Mouse (Mus musculus) lung, embryonic 16.5 days (tissue): ENCODE results near the gene Map3k15. TPM values are rescaled to one million over a fixed set of nuclear protein-coding genes. Genes with fewer than 3 reads are reported as not detected.

Experiments used
- ATAC-seq: fragments of 200-750 bp; cut with Nextera tagmentation; 2 replicates; pipeline ENCODE4 v1.8.0; 2017; ENCODE audit warnings: low read depth, mild to moderate bottlenecking, moderate library complexity
- H3K27ac ChIP-seq: fragments of 300-500 bp; sonication (generic); 2 replicates; pipeline ENCODE4 v1.5.1; 2014; ENCODE audit warnings: mild to moderate bottlenecking, control low read depth, low read length
- H3K27me3 ChIP-seq: fragments of 300-500 bp; sonication (generic); 2 replicates; pipeline ENCODE4 v1.6.1; 2014; ENCODE audit warnings: low read depth, low read length, mixed read lengths; ENCODE audit not compliant: control insufficient read depth, insufficient read depth
- H3K36me3 ChIP-seq: fragments of 300-500 bp; sonication (generic); 2 replicates; pipeline ENCODE4 v1.6.1; 2014; ENCODE audit warnings: low read length; ENCODE audit not compliant: control insufficient read depth, insufficient read depth
- H3K4me1 ChIP-seq: fragments of 300-500 bp; sonication (generic); replicated peaks from 2 replicates; pipeline ENCODE4 v1.6.1; 2014; ENCODE audit warnings: low read length, mixed read lengths; ENCODE audit not compliant: control insufficient read depth, insufficient read depth
- H3K4me2 ChIP-seq: fragments of 300-500 bp; sonication (generic); 2 replicates; pipeline ENCODE4 v1.6.1; 2014; ENCODE audit warnings: low read depth, low read length, control low read depth
- H3K4me3 ChIP-seq: fragments of 300-500 bp; sonication (generic); 2 replicates; pipeline ENCODE4 v1.5.1; 2014; ENCODE audit warnings: mild to moderate bottlenecking, low read length, control low read depth
- H3K9ac ChIP-seq: fragments of 300-500 bp; sonication (generic); 2 replicates; pipeline ENCODE4 v1.6.1; 2014; ENCODE audit warnings: low read length, control low read depth
- H3K9me3 ChIP-seq: fragments of 300-500 bp; sonication (generic); 2 replicates; pipeline ENCODE4 v1.6.1; 2016; ENCODE audit warnings: low read length; ENCODE audit not compliant: control insufficient read depth
- WGBS: fragments of 180-500 bp; shearing (Covaris S2); extraction: QIAGEN DNeasy Blood & Tissue Kit; methylation state at CpG from one replicate; pipeline ENCODE4 v1.1.7; 2014; 5-methylcytosine and 5-hydroxymethylcytosine counted together
- polyA plus RNA-seq: library from polyadenylated mRNA; unstranded; fragments of >200 nt; fragmentation: Nextera tagmentation; extraction: Ambion mirVana; gene quantifications from 2 replicates; pipeline ENCODE4 v1.2.1, GENCODE M21; 2015

Map3k15 gene
- polyA plus RNA-seq, 1 experiment from 2014 or later, result 0.30 TPM

- H3K4me3 ChIP-seq, result no peak overlapping the region
- H3K9me3 ChIP-seq, result no peaks in the 10 kb centered on the region
- no peaks in the 10 kb centered on the region for H3K36me3 ChIP-seq
- H3K4me1 ChIP-seq, result no peaks in the 10 kb centered on the region
- ATAC-seq, result no peak
- no peak overlapping the region for H3K27ac ChIP-seq
- H3K9ac ChIP-seq, result no peak overlapping the region
- H3K27me3 ChIP-seq, result no peaks in the 10 kb centered on the region
- no peak overlapping the region for H3K4me2 ChIP-seq
- 77% methylated on average over 4 of the region's 4 CpGs for WGBS
These were observed 158.6 kb downstream of the Map3k15 start for GRCm38 (mm10) chrX:160146806-160147205.

GRCm38 (mm10) chrX:160147406-160147805 is 159.2 kb downstream of the Map3k15 start:
- ATAC-seq, result no peak
- H3K4me1 ChIP-seq, result no peaks in the 10 kb centered on the region
- no peaks in the 10 kb centered on the region for H3K9me3 ChIP-seq
- no peak overlapping the region for H3K4me3 ChIP-seq
- H3K36me3 ChIP-seq, result no peaks in the 10 kb centered on the region
- no peak overlapping the region for H3K27ac ChIP-seq
- WGBS, result 73% methylated on average over 3 of the region's 3 CpGs
- H3K4me2 ChIP-seq, result no peak overlapping the region
- no peaks in the 10 kb centered on the region for H3K27me3 ChIP-seq
- no peak overlapping the region for H3K9ac ChIP-seq

DNA sequence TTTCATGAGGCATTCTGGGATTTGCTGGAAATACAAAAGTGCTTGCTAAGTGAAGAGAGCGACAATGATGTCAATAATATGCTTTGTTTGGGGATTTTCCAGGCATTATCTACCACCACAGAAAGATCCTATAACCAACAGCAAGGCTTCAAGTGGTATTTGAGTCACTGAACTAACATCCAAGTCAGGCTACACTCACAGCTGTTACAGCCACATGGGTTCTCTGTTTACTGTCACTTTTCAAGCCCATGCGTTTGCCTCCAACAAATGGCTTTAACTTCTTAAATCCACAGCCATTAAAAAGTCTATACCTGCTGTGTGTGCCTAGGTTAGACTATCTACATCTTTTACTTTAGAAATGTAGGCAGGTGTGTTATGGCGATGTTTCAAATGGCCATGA is 160.6 kb downstream of the Map3k15 start:
- H3K27me3 ChIP-seq, result no peaks in the 10 kb centered on the region
- H3K9me3 ChIP-seq, result no peaks in the 10 kb centered on the region
- H3K4me1 ChIP-seq, result no peaks in the 10 kb centered on the region
- WGBS, result 77% methylated on average over 3 of the region's 3 CpGs
- no peak overlapping the region for H3K4me2 ChIP-seq
- no peak overlapping the region for H3K27ac ChIP-seq
- no peak for ATAC-seq
- no peak overlapping the region for H3K9ac ChIP-seq
- H3K4me3 ChIP-seq, result no peak overlapping the region
- no peaks in the 10 kb centered on the region for H3K36me3 ChIP-seq

DNA sequence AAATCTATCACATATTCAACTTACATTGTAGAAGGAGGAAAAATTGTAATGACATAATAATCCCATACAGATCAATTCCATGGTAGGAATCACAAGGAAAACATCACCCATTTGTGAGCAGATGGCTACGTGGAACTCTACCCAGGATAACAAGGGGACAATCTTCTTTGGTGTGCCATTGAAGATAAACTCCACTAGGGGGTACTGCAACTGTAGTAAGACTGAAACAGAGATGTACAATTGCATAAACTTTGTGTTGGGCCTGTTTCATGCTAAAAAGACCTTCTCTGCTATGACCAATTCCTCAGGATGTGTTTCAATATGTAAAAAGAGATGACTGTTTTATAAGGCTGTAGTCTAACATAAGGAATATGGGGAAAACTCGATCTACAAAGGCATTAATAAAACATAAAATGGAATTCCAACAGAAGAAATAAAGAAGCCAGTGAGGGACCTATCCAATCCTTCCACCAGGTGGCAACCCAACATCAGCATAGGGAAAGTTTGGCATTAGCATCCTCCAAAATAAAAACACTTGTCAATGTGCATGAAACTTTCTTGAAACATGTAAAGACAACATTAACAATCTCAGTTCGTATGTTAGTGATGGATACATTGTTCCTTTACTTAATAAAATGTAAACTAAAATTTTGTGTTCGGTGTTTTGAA is 165.0 kb downstream of the Map3k15 start:
- no peaks in the 10 kb centered on the region for H3K27me3 ChIP-seq
- no peaks in the 10 kb centered on the region for H3K9me3 ChIP-seq
- no peak overlapping the region for H3K4me3 ChIP-seq
- WGBS, result 52% methylated on average over 4 of the region's 4 CpGs
- no peaks in the 10 kb centered on the region for H3K36me3 ChIP-seq
- H3K27ac ChIP-seq, result no peak overlapping the region
- no peak overlapping the region for H3K9ac ChIP-seq
- no peaks in the 10 kb centered on the region for H3K4me1 ChIP-seq
- no peak overlapping the region for H3K4me2 ChIP-seq
- no peak for ATAC-seq

DNA sequence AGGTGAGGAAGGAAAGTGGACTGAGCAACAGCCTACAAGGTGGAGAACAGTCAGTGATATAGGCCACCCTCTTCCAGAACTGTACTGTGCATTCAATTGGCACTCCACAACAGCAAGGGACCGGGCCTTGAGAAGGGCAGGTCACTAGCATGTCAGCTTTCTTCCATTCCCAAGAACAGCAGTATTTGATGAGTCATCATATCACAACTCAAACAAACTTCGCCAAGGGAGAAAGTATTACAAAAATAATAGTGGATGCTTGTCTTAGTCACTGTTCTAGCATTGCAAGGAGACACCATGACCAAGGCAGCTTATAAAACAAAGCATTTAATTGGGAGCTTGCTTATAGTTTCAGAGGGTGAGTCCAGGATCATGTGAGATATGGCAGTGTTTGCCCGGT is 176.0 kb downstream of the Map3k15 start:
- Histone ChIP-seq H3K9ac (no peak overlapping the region), H3K27ac (no peak overlapping the region), H3K4me3 (no peak overlapping the region), H3K9me3 (no peaks in the 10 kb centered on the region), H3K27me3 (no peaks in the 10 kb centered on the region), H3K36me3 (no peaks in the 10 kb centered on the region), H3K4me1 (no peaks in the 10 kb centered on the region), H3K4me2 (no peak overlapping the region)
- 70% methylated on average over 3 of the region's 3 CpGs for WGBS
- no peak for ATAC-seq

DNA sequence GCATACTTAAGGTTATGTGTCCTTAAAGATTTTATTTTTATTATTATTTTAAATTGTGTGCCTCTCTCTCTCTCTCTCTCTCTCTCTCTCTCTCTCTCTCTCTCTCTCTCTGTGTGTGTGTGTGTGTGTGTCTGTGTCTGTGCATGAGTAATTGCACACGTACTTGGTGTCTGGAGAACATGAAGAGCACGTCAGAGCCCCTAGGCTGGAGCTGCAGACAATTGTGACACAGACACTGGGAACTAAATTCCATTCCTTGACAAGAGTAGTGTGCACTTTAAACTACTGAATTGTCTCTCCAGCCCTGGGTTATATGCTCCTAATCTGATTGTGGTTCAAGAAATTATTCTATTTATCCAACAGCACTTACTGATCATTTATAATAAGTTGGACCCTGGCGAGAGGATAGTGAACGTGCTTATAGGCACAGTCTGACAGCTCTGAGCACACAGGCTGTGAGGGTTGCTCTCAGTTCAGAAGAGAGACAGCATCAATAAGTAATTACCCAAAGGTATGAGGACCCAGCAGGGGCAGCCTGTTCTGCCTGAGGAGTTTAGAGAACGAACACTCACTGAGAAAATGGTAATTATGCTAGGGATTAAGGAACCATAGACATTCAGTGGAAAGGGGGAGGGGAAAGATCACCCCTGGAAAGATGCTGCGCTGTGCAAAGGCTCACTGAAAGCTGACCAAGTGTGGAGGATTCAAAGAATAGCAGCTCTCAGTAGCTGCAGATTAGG is 178.2 kb downstream of the Map3k15 start:
- Histone ChIP-seq H3K36me3 (no peaks in the 10 kb centered on the region), H3K4me2 (no peak overlapping the region), H3K27me3 (no peaks in the 10 kb centered on the region), H3K9me3 (no peaks in the 10 kb centered on the region), H3K27ac (no peak overlapping the region), H3K9ac (no peak overlapping the region), H3K4me1 (no peaks in the 10 kb centered on the region), H3K4me3 (no peak overlapping the region)
- WGBS, result 50% methylated on average over 6 of the region's 6 CpGs
- ATAC-seq, result no peak

- Histone ChIP-seq H3K4me3 (no peak overlapping the region), H3K4me1 (no peaks in the 10 kb centered on the region), H3K27me3 (no peaks in the 10 kb centered on the region), H3K9me3 (no peaks in the 10 kb centered on the region), H3K9ac (no peak overlapping the region), H3K36me3 (no peaks in the 10 kb centered on the region), H3K27ac (no peak overlapping the region), H3K4me2 (no peak overlapping the region)
- 21% methylated on average over 2 of the region's 3 CpGs for whole genome bisulfite sequencing
- no peak for ATAC-seq
These were observed 181.9 kb downstream of the Map3k15 start for GRCm38 (mm10) chrX:160170150-160170549.

Other genes with a start within 250 kb of the Map3k15 start
- gene Pdha1, start 150.0 kb downstream of the Map3k15 start, polyA plus RNA-seq, result 130 and 131 TPM in 2 replicates